ENCODE assay signal across 11 mouse cellular contexts in genomic region chr11:55378371-55378770, GRCm38 (mm10). TPM values are rescaled to one million over a fixed set of nuclear protein-coding genes. Genes with fewer than 3 reads are reported as not detected.
DNase-seq lines count a peak whose midpoint lies in the region; ATAC-seq lines count a peak whose summit lies in the region.
"Had no signal": no experiment of that assay in that cellular context is flagged by ENCODE, and none has a peak within 500 bp of the region (broad histone marks: within the 10 kb centered on the region; RNA-seq: fewer than 3 reads in every experiment).

No protein-coding gene starts in this region.

- H3K9ac ChIP-seq in embryonic facial prominence, embryonic 13.5 days, result no peak overlapping the region
- no peak overlapping the region for H3K9ac ChIP-seq in heart, embryonic 14.5 days (ENCODE audit: low read length)
- H3K9ac ChIP-seq: neural tube, embryonic 13.5 days had no signal

- no peaks in the 10 kb centered on the region for H3K36me3 ChIP-seq in heart, embryonic 10.5 days
- no peaks in the 10 kb centered on the region for H3K36me3 ChIP-seq in embryonic facial prominence, embryonic 13.5 days
- H3K36me3 ChIP-seq in heart, embryonic 14.5 days (ENCODE audit: control insufficient read depth, insufficient read depth, low read length), result no peaks in the 10 kb centered on the region
- H3K36me3 ChIP-seq: G1E; neural tube, embryonic 13.5 days had no signal

- H3K4me3 ChIP-seq in heart, embryonic 10.5 days, result no peak overlapping the region
- H3K4me3 ChIP-seq in embryonic facial prominence, embryonic 13.5 days, result no peak overlapping the region
- no peak overlapping the region for H3K4me3 ChIP-seq in heart, embryonic 14.5 days (ENCODE audit: control insufficient read depth in 1 of 2, insufficient read depth in 1 of 2, low read depth in 1 of 2, low read length in 2 of 2)
- H3K4me3 ChIP-seq: erythroblast, embryonic 14.5 days; neural tube, embryonic 13.5 days had no signal

- peak; percentile 53; the same call in 1 of the 2 replicates for ATAC-seq in embryonic facial prominence, embryonic 13.5 days (ENCODE audit: insufficient number of reproducible peaks, insufficient read depth, low FRiP score, low TSS enrichment, low read depth)
- peak; percentile 58 for ATAC-seq in heart, embryonic 14.5 days (ENCODE audit: insufficient number of reproducible peaks, insufficient read depth, low FRiP score, low read depth)
- no peak for ATAC-seq in granulocyte monocyte progenitor cell, adult 5-6 weeks (replicated peaks; ENCODE audit: poor library complexity, severe bottlenecking)

- peaks cover 29% of the 10 kb centered on the region for H3K27me3 ChIP-seq in heart, embryonic 10.5 days (ENCODE audit: insufficient read depth, poor library complexity, severe bottlenecking)
- no peaks in the 10 kb centered on the region for H3K27me3 ChIP-seq in embryonic facial prominence, embryonic 13.5 days
- H3K27me3 ChIP-seq in heart, embryonic 14.5 days (ENCODE audit: control insufficient read depth, insufficient read depth, low read length), result peaks cover 3% of the 10 kb centered on the region; the same call in 1 of the 2 replicates
- H3K27me3 ChIP-seq: neural tube, embryonic 13.5 days had no signal

- H3K27ac ChIP-seq in heart, embryonic 10.5 days, result no peak overlapping the region
- H3K27ac ChIP-seq in embryonic facial prominence, embryonic 13.5 days, result peak overlapping the region; percentile 64; the same call in 1 of the 2 replicates
- H3K27ac ChIP-seq in heart, embryonic 14.5 days (replicated peaks in 1 of 2; ENCODE audit: control insufficient read depth in 1 of 2, insufficient read depth in 1 of 2, low read depth in 2 of 2, low read length in 2 of 2), result 0 out of 4 replicates have a peak overlapping the region, but pooled peaks of 1 of the 2 experiments have one; percentile 14
- H3K27ac ChIP-seq: neural tube, embryonic 13.5 days had no signal

- 37% methylated on average over 5 of the region's 5 CpGs for WGBS in heart, embryonic 10.5 days
- WGBS in embryonic facial prominence, embryonic 13.5 days, result 41% methylated on average over 5 of the region's 5 CpGs
- 28% methylated on average over 5 of the region's 5 CpGs for WGBS in heart, embryonic 14.5 days

- no peaks in the 10 kb centered on the region for H3K9me3 ChIP-seq in heart, embryonic 10.5 days
- no peaks in the 10 kb centered on the region for H3K9me3 ChIP-seq in embryonic facial prominence, embryonic 13.5 days
- no peaks in the 10 kb centered on the region for H3K9me3 ChIP-seq in heart, embryonic 14.5 days (ENCODE audit: control insufficient read depth, low read length)
- H3K9me3 ChIP-seq: G1E; neural tube, embryonic 13.5 days had no signal

- H3K4me2 ChIP-seq in embryonic facial prominence, embryonic 13.5 days, result no peak overlapping the region; the same call in 1 of the 2 replicates
- no peak overlapping the region for H3K4me2 ChIP-seq in heart, embryonic 14.5 days (ENCODE audit: low read length)
- H3K4me2 ChIP-seq: neural tube, embryonic 13.5 days had no signal

- peaks cover 18% of the 10 kb centered on the region for H3K4me1 ChIP-seq in heart, embryonic 10.5 days
- peaks cover 34% of the 10 kb centered on the region for H3K4me1 ChIP-seq in embryonic facial prominence, embryonic 13.5 days
- H3K4me1 ChIP-seq in heart, embryonic 14.5 days (ENCODE audit: control insufficient read depth in 2 of 2, insufficient read depth in 2 of 2, low read length in 2 of 2), result peaks cover 15 to 18% of the 10 kb centered on the region in 2 experiments
- H3K4me1 ChIP-seq: neural tube, embryonic 13.5 days had no signal

- peak; percentile 98 for DNase-seq in heart, adult 11 months
- no peak for DNase-seq in heart, embryonic 10.5 days (ENCODE audit: low spot score)
- DNase-seq in layer of hippocampus, adult 18-20 months (ENCODE audit: low spot score in 2 of 2), result peak; percentile 41 to 71
- peak; percentile 80 for DNase-seq in lung, postnatal 36 days
- DNase-seq in yolk sac, embryonic 10.5 days (ENCODE audit: low spot score), result no peak

RNA-seq across cellular contexts. Expression of gene Fat2, which starts 42.0 kb away (rescaled TPM):
- polyA plus RNA-seq in heart, embryonic 10.5 days (2016; fragmentation: Nextera tagmentation; extraction: Ambion mirVana), result 0.02 and 0.03 TPM in 2 replicates
- polyA plus RNA-seq in embryonic facial prominence, embryonic 13.5 days (2015; fragmentation: Nextera tagmentation; extraction: Ambion mirVana), result 0.62 and 0.69 TPM in 2 replicates
- polyA plus RNA-seq in heart, embryonic 14.5 days (2014; fragmentation: Nextera tagmentation; extraction: Ambion mirVana), result not detected in 2 replicates
- total RNA-seq in layer of hippocampus, adult 18-20 months (2021), result under 1 TPM; 0.25 to 0.27 TPM
- total RNA-seq in granulocyte monocyte progenitor cell, adult 5-6 weeks (2014; fragmentation: Nextera tagmentation), result not detected in 2 replicates
- total RNA-seq in granulocyte monocyte progenitor cell, adult 5-6 weeks (2017), result not detected in 2 replicates
- polyA plus RNA-seq: erythroblast, embryonic 14.5 days; G1E had no signal

RNA-seq across cellular contexts. Expression of gene Sparc, which starts 44.6 kb away (rescaled TPM):
- 995 and 1,097 TPM in 2 replicates for polyA plus RNA-seq in heart, embryonic 10.5 days (2016; fragmentation: Nextera tagmentation; extraction: Ambion mirVana)
- polyA plus RNA-seq in embryonic facial prominence, embryonic 13.5 days (2015; fragmentation: Nextera tagmentation; extraction: Ambion mirVana), result 1,239 and 1,279 TPM in 2 replicates
- polyA plus RNA-seq in heart, embryonic 14.5 days (2014; fragmentation: Nextera tagmentation; extraction: Ambion mirVana), result 1,748 and 1,849 TPM in 2 replicates
- 100 to 1,000 TPM; 251 to 284 TPM for total RNA-seq in layer of hippocampus, adult 18-20 months (2021)
- not detected in 2 replicates for total RNA-seq in granulocyte monocyte progenitor cell, adult 5-6 weeks (2014; fragmentation: Nextera tagmentation)
- total RNA-seq in granulocyte monocyte progenitor cell, adult 5-6 weeks (2017), result 0.31 TPM in 1 of 2 replicates, not detected in the other
- polyA plus RNA-seq: G1E had no signal

Comparison
In these comparisons a context has a peak if more than half of its experiments do, and no peak if none do; other contexts are left out.
1. DNase-seq: peak in heart, adult 11 months (single experiment), layer of hippocampus, adult 18-20 months (2 of 2) and lung, postnatal 36 days (single experiment); none in heart, embryonic 10.5 days (single experiment) and yolk sac, embryonic 10.5 days (single experiment).